Mouse (Mus musculus): ENCODE results near the gene Traf3ip3.

The Traf3ip3 gene

DNA sequence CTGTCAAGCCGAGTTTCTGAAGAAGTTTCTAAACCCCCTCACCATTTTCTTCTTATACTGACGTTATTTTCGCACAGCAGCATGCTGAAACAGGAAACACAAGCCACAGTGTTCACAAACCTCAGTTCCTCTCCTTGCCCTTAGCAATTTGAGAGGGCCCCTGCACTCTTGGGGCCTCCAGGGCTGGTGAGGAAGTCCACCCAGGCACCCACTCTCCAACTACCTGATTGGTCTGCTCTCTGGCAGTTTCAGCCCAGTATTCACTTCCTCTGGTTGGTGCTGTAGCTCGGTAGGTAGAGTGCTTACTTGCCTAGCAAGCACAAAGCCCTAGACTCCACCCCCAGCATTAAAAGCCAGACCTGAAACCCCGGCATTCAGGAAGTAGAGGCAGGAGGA is at the start of gene Traf3ip3:
Gene Traf3ip3, minus strand, starts transcription at position 321 of the 396 bp plus-strand sequence.
- CTCF ChIA-PET = no interaction called here
- POLR2A ChIA-PET = interaction anchor here in 1 of 4 experiments (1.3 kb wide), 1 partner anchor 29 kb away, joined by 3 read pairs; no protein-coding TSS in a partner anchor

- ChIA-PET CTCF (no interaction called here), POLR2A (interaction anchor here in 1 of 4 experiments (0.9 to 1.4 kb wide), 3 partner anchors 15 to 28 kb away, joined by 3 to 6 read pairs (median 4); partner anchors contain the start of gene G0s2)
These were observed 48.5 kb upstream of the Traf3ip3 start for GRCm38 (mm10) chr1:193250026-193250425.

GRCm38 (mm10) chr1:193244235-193244634 is 42.7 kb upstream of the Traf3ip3 start:
- ChIA-PET CTCF (interaction anchor here in 2 of 4 experiments (0.7 to 1.6 kb wide), 2 partner anchors 120 to 132 kb away, joined by 4 read pairs; no protein-coding TSS in a partner anchor), POLR2A (interaction anchor here in 1 of 4 experiments (0.7 kb wide), 1 partner anchor 18 kb away, joined by 4 read pairs; no protein-coding TSS in a partner anchor)

- CTCF ChIA-PET = interaction anchor here in 1 of 4 experiments (1.6 kb wide), 1 partner anchor 120 kb away, joined by 4 read pairs; no protein-coding TSS in a partner anchor
- POLR2A ChIA-PET = interaction anchor here in 1 of 4 experiments (0.5 kb wide), 1 partner anchor 11 kb away, joined by 3 read pairs; no protein-coding TSS in a partner anchor
These were observed 42.2 kb upstream of the Traf3ip3 start for GRCm38 (mm10) chr1:193243571-193244193.

- ChIA-PET POLR2A (interaction anchor here in 2 of 4 experiments (0.5 to 0.6 kb wide), 2 partner anchors 9 to 10 kb away, joined by 3 read pairs; no protein-coding TSS in a partner anchor), CTCF (interaction anchor here in 1 of 4 experiments (1.6 kb wide), 1 partner anchor 121 kb away, joined by 4 read pairs; no protein-coding TSS in a partner anchor)
These were observed 41.4 kb upstream of the Traf3ip3 start for GRCm38 (mm10) chr1:193242863-193243262.

- POLR2A ChIA-PET = interaction anchor here in 1 of 4 experiments (0.6 kb wide), 1 partner anchor 8 kb away, joined by 3 read pairs; no protein-coding TSS in a partner anchor
These were observed 40.7 kb upstream of the Traf3ip3 start for GRCm38 (mm10) chr1:193242238-193242637.

GRCm38 (mm10) chr1:193241436-193241835 is 39.9 kb upstream of the Traf3ip3 start:
- ChIA-PET POLR2A (no interaction called here), CTCF (no interaction called here)

More at GRCm38 (mm10) chr1:193242238-193242637, 40.7 kb upstream of the Traf3ip3 start:
- CTCF ChIA-PET = no interaction called here

- ChIA-PET CTCF (no interaction called here), POLR2A (interaction anchor here in 1 of 4 experiments (1.0 kb wide), 1 partner anchor 11 kb away, joined by 3 read pairs; no protein-coding TSS in a partner anchor)
These were observed 36.9 kb upstream of the Traf3ip3 start for GRCm38 (mm10) chr1:193238426-193238825.

- ChIA-PET CTCF (no interaction called here), POLR2A (interaction anchor here in 2 of 4 experiments (0.5 to 2.2 kb wide), 4 partner anchors 16 to 439 kb away, joined by 3 to 6 read pairs (median 3); no protein-coding TSS in a partner anchor)
These were observed 33.4 kb upstream of the Traf3ip3 start for GRCm38 (mm10) chr1:193234930-193235329.

- ChIA-PET CTCF (no interaction called here), POLR2A (interaction anchor here in 1 of 4 experiments (1.3 to 2.2 kb wide), 2 partner anchors 8 to 16 kb away, joined by 3 to 6 read pairs; no protein-coding TSS in a partner anchor)
These were observed 32.7 kb upstream of the Traf3ip3 start for GRCm38 (mm10) chr1:193234130-193234645.

- POLR2A ChIA-PET = interaction anchor here in 1 of 4 experiments (0.6 kb wide), 1 partner anchor 11 kb away, joined by 3 read pairs; no protein-coding TSS in a partner anchor
- CTCF ChIA-PET = no interaction called here
These were observed 31.2 kb upstream of the Traf3ip3 start for GRCm38 (mm10) chr1:193232732-193233131.

- CTCF ChIA-PET = interaction anchor here in 1 of 4 experiments (0.7 kb wide), 1 partner anchor 220 kb away, joined by 5 read pairs; no protein-coding TSS in a partner anchor
- POLR2A ChIA-PET = interaction anchor here in 1 of 4 experiments (0.6 kb wide), 1 partner anchor 143 kb away, joined by 6 read pairs; no protein-coding TSS in a partner anchor
These were observed 29.4 kb upstream of the Traf3ip3 start for GRCm38 (mm10) chr1:193230935-193231334.

GRCm38 (mm10) chr1:193230531-193230930 is 29.0 kb upstream of the Traf3ip3 start:
- POLR2A ChIA-PET = no interaction called here
- CTCF ChIA-PET = interaction anchor here in 1 of 4 experiments (0.7 kb wide), 1 partner anchor 221 kb away, joined by 5 read pairs; no protein-coding TSS in a partner anchor

DNA sequence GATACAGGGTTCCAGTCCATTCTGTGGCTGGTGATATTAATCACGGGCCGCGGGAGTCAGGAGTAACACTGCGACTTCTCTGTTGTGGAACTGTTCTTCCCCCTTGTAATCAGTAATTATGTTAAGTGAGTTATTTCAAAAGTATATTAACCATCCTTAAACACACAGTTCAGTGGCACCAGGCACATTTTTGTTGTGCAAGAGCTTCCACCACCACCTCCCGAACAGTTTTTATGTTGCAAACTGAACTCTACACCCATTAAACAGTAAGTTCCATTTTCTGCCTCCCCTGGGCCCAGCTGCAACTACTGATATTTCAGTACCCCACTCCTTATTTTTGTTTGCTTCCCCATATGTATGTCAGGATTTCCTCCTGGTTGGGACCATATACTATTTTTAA is 28.1 kb upstream of the Traf3ip3 start:
- ChIA-PET POLR2A (no interaction called here), CTCF (no interaction called here)

DNA sequence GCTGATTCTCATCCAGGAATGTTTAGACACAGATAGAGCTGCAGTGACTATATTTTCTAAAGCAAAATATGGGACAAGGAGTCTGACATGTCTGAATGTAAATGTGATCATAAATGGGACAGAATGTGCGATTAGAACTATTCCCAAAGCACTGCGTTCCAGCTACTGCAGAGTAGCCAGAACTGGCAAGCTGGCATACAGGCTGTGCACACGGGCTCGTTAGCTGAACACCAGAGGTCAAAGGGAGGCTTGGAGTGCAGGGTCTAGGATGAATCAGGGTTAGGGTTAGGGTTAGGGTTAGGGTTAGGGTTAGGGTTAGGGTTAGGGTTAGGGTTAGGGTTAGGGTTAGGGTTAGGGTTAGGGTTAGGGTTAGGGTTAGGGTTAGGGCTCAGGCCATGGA is 26.0 kb upstream of the Traf3ip3 start:
- POLR2A ChIA-PET = interaction anchor here in 1 of 4 experiments (1.2 kb wide), 1 partner anchor 11 kb away, joined by 3 read pairs; no protein-coding TSS in a partner anchor
- CTCF ChIA-PET = interaction anchor here in 2 of 4 experiments (0.6 to 0.9 kb wide), 2 partner anchors 149 to 281 kb away, joined by 3 read pairs; no protein-coding TSS in a partner anchor

DNA sequence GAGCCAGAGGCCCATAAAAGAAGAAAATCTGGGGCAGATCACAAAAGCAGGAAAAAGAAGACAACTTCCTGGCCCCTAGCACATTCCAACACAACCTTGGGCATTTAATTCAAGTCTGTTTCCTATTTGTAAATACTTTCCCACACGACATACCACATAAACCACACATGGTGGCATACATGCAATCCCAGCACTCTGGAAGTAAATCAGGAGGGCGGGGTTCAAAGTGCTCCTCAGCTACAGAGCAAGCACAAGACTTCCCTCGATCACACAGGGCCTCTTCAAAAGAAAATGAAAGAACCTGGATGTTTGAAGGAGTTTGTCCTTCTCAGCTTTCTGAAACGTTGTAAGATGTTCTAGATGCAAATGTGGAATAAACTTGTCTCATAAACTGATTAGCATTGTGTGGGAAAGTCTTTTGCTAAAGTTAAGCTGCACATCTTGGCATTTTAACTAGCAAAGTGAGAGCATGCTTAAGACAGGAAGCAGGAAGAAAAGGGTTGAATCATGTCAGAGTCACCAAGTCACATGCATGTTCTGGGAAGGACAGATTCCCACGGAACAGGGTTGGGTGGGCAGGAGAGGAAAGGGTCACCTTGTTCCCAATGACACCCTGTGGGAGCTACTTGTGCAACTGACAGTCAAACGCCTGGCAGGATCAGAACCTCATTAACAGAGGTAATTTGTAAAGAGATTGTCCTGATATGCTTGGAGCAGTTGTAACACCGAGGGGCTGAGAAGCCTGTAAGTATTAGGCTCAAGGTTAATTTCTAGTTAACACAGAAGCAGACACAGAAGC is 25.4 kb upstream of the Traf3ip3 start:
- ChIA-PET POLR2A (interaction anchor here in 1 of 4 experiments (1.2 kb wide), 1 partner anchor 11 kb away, joined by 3 read pairs; no protein-coding TSS in a partner anchor), CTCF (interaction anchor here in 1 of 4 experiments (0.9 kb wide), 1 partner anchor 150 kb away, joined by 3 read pairs; no protein-coding TSS in a partner anchor)

DNA sequence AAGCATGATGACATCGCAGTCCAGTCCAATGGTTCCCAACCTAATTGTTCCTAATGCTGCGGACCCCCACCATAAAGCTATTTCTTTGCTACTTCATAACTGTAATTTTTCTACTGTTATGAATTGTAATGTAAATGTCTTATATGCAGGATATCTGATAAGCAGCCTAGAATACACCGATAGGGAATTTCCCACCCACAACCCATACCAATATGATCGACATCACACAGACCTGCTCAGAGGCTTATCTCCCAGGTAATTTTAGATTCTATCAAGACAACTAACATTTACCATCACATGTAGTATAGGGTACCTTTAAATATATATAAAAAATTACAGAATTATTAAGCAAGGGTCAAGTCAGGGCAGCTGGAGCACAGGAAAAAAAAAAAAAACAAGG is 24.6 kb upstream of the Traf3ip3 start:
- POLR2A ChIA-PET = interaction anchor here in 1 of 4 experiments (0.6 kb wide), 1 partner anchor 19 kb away, joined by 4 read pairs; no protein-coding TSS in a partner anchor
- CTCF ChIA-PET = no interaction called here

DNA sequence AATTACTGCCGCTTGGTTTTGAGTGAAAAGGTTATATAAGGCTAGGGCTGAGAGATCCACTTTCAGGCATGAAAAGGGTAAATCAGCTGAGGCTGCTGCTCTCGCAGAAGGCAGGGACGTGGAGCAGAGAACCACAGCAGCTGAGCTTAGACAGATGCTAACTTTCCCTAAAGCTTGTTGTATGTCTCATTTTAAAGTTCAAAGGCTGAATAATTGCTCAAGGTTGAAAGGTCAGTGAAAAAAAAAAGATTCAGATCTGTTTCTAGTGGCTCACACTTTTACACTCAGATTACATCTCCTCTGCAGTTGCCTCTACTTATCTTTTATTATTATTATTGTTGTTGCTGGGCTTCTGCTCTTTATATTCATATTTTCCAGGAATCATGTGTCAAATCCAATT is 24.0 kb upstream of the Traf3ip3 start:
- ChIA-PET POLR2A (interaction anchor here in 3 of 4 experiments (0.6 kb wide), 3 partner anchors 30 to 1987 kb away, joined by 3 read pairs; no protein-coding TSS in a partner anchor), CTCF (no interaction called here)

Measured in embryonic stem cell, embryonic (primary cell).